Mouse (Mus musculus) urinary bladder, postnatal 25 days (tissue): Measurements from ENCODE around the gene Rreb1.

Experiments
- DNase-seq: peaks from one replicate; pipeline ENCODE4 v3.0.0; 2022; ENCODE audit warnings: low spot score

The Rreb1 gene

DNA sequence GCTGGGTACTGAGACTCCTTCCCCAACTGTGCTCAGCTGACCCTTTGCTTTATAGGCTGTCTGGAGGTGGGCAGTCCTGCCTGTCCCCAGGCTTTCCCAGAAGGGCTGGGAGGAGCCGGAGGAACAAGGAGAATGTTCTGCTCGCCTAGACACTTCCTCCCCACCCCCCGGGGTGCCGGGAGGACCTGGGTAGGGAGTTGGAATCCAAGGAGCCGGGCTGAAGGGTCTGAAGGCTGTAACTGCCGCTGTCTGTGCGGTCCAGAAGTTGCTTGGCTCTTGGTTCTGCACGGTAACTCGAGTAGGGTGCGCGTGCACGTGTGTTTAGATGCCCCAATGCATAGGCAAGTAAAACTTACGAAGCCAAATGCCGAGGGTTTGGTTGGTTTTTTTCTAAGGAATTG lies 75.8 kb downstream of the Rreb1 start:
- peak; percentile 38 for DNase-seq

DNA sequence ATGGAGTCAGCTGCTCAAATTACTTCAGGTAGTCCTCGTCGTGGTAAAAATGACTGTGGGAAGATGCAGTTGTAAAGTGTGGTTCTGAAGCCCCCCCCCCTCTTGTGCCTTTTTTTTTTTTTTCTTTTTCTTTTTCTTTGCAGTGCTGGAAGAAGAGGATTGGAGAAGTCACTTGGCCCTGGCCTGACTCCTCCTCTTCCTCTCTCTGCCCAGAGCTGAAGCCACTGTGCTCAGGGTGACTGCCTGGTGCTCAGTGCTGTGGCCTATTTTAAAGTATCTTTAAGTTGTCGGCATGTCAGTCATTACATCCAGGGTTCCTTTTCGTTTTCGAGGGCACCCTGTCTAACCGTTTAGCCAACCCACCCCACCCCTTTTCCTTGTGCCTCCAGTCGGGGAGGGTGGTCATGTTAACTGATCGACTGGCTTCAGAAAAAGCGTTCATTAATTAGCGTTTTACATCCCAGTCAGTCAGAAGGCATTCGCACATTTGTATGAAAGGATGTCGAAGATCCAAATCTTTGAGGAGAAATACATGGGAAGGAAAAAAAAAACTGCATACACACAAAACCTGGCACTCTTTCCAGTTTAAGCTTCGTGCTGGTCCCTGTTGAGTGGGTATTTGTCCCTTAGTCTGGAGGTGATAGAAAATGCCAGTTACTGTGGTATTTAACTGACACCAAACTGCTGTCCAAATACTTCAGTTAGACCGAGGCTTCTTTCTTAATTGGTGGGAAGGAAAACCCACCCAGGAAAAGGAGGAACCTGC lies 76.4 kb downstream of the Rreb1 start:
- DNase-seq = no peak

DNA sequence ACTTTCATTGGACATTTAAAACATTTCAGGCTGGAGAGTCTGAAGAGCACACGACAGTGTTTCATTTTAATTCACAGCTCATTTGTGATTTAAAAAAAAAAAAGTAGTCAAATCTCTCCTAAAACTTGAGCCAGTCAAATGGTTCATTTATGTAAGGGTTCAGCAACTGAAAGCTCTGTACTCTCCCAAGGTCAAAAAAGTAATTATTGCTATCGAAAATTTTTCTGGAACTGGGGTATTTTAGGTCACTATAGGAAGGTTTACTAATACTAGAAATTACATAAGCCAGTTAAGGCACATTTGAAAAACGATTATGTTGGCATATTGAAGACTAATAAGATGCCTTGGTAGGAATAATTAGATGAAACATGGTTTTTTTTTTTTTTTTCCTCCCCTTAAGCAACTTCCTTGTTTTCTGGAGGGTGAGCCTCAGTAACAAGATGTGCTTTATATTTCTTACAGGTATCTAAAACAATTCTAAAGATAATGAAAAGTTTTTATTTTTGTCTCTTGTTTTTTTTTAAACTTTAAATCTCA lies 77.1 kb downstream of the Rreb1 start:
- DNase-seq = no peak

DNA sequence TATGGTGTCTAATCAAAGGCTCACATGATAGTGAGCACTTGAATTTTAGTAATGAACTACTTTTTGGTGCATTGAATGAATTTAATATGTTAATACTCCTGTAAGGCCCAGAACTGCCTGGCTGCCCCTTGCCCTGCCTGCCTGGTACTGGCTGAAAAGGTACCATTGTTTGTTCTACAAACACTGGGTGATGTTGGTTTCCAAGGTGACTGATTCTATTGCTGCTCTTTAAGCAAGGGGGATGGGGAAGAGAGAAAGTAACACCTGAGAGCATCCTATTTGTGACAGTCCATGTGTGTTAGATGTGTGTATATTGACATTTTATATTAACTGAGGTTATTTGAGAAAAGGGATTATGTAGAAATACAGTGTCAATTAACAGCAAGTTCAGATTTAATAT lies 77.6 kb downstream of the Rreb1 start:
- DNase-seq = no peak

DNA sequence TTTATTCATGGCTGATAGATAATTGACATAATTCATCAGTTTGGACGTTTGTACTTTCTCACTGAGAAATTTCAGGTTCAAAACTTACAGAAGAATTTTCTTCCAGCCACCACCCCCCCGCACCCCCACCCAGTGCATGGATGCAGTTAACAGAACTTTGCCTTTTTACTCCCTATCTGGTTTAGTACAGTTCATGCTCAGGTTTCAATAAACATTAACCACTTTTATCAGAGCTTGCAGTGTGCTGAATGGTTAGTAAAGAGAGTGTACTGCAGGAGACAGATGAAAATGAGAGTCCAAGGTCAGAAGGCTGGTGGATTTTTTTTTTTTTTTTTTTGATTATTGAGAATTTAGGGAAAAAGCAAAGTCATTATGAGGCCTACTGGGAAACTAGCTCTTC lies 78.3 kb downstream of the Rreb1 start:
- no peak for DNase-seq

DNA sequence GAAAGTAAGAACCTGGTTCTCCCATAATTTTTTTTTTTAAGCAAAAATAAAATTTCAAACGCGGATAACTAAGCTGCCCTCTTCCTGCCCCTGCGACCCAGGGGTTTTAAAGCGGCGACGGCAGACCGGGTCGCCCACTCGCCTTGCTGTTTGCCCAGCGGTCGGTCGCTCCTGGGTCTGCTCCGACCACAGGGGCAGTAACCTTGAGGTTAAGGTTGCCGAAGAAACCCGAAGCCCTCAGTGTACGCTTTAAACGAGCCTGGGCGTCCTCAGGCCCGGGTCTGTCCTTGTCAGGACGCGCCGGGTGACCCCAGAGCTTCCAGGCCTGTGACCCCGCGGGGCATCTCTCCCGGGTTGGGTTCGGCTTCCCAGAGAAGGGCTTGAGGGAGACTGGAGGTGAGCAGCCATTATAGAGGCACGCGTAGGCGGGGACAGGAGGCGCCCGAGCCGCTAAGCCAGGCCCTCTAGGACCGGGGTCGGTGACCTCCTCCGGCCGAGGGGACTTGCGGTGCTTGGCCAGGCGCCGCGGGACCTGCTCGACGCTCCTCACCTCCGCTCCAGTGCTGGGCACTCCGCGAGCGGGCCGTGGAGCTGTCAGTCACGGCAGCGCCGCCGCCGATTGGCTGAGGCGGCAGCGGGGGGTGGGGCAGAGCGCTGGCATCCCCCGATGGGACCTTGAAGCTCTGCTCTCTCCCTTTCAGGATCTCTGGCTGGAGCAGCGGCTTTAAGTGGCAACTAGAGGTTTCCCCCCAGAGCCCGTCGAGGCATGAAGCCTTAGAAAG lies 79.3 kb downstream of the Rreb1 start:
- DNase-seq = peak; percentile 90

DNA sequence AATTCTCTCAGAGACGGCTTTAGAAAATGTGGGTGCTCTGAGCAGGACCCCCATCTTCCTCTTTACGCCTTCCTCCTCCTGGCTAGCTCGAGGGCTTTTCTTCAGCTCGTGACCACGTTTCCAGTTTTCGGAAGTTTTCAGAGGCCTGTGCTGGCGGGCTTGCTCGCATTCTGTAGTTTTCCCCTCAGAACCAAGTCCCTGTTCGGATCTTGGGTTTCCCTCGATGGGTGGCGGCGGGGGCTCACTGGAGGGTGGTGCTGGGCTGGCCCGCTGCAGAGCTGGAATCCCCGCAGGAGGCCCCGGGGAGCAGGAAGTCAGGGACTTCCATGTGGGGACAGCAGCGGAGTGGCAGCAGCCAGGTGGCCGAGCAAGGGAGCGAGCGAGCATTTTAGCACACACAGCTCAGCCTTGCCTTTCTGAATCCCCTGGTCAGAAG lies 79.9 kb downstream of the Rreb1 start:
- no peak for DNase-seq

GRCm38 (mm10) chr13:37858508-37858907 lies 80.3 kb downstream of the Rreb1 start:
- DNase-seq = no peak

DNA sequence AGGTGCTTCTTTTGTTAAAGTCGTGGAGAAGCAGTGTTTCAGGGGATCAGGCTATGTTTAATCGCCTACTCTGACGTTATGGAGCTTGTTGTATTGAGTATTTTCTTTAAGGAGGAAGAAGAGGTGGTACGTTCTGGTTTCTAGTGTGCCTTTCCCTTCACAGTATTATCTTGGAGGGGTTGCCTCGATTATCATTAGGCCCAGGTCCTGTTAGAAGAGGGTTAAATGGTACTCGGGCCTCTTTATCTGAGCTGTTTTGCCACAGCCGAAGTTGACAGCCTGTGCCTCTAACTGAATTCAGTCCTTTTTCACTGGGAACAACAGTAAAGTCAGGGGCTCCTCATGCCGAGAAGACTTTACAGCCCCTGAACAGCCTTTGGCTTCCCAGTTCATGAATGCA lies 81.6 kb downstream of the Rreb1 start:
- DNase-seq = no peak

DNA sequence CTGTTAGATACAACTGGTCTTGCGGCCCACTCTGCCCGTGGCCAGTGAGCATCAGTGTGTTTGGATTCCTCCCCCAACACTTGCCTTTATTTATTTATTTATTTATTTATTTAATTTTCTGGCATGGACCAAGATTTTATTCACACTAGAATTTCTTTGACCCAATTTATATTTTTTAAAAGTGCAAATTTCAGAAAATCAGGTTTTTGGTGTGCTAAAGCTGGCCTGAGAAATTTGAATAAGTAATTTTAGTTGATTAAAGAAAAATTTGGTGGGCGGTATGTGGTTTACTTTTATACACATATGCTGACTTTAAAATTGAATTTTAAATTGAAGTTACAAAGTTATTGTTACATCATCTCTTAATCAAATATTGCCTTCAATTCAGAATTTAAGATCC lies 82.0 kb downstream of the Rreb1 start:
- no peak for DNase-seq

GRCm38 (mm10) chr13:37860789-37861188 lies 82.6 kb downstream of the Rreb1 start:
- DNase-seq = no peak

DNA sequence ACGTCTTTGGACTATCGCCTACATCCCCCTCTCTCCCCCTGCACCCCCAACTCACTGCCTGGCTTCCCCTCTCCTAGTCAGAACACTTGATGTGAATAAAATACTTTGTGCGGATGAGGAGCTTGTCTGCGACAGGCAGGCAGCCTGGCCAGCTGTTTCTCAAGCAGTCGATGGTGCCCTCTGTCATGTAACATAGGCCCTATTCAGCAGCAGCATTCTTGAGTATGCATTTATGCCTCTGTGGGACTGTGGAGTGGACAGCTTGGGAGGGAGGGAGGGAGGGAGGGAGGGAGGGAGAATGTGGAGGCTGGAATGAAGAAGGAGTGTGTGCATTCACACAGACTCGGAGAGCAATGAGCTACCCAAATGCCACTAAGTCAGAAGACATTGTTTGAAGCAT lies 84.3 kb downstream of the Rreb1 start:
- DNase-seq = no peak

DNA sequence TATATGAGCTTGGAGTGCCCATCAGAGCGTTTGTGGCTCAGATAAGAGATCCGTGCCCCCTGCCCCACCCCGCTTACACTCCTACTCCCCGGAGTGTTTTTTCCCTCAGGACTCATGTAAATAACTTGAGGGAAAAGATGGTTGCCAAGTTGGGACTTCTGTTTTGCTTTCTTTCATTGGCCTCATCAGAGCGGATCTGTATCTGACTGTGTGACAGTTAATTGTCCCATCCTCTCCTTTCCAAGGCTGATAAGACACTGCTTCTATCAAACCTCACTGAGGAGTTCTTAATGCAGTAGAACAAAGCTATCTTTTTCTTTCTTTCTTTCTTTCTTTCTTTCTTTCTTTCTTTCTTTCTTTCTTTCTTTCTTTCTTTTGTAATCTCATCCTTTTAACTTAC lies 85.4 kb downstream of the Rreb1 start:
- DNase-seq = no peak

DNA sequence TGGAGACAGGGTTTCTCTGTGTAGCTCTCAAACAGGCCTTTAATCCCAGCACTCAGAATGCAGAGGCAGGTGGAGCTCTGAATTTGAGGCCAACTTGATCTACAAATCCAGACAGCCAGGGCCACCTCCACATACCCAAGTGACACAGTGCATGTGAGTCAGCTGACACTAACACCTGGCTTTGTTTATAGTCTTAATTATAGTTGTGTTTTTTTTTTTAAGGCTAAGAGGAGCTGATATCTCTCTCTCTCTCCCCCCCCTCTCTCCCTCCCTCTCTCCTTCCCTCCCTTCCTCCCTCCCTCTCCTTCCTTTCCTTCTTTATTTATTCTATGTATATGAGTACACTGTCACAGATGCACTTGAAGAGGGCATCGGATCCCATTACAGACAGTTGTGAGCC lies 86.5 kb downstream of the Rreb1 start:
- DNase-seq = no peak

- no peak for DNase-seq
Measured at GRCm38 (mm10) chr13:37866296-37866695, 88.1 kb downstream of the Rreb1 start.

GRCm38 (mm10) chr13:37866846-37867245 lies 88.6 kb downstream of the Rreb1 start:
- no peak for DNase-seq

DNA sequence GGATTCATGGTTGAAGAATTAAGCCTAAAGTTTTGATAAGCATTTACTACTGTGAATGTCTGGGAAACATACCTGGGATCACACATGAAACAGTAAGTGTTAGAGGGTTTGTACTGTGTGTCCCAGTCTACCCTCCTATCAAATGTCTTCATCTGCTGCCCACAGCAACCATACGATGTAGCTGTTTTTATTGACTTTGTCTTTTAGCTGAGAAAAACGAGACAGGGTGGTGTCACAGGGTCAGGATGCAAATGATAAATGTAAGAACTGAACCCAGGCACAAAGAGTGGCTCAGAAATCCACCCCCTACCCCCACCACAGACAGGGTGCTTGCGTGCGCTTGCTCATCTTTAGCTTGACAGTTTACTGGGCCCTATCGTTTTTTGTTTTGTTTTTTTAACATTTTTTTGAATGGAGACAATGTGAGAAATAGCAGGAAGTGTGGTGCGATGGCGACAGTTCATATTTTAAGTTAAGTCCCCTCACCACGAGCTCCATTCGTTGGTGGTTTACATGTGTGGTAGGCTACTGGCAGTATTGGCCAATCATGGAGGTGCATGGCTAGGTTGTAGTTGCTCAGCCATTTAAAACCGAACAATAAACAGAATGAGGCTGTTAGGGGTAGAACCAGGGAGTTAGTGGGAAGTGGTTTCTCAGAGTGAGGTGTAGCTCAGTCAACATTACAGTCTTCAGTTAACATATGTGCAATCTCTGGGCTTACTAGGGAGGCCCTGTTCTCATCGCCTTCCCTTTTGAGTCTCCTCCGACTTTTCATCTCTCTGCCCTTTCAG lies 92.1 kb downstream of the Rreb1 start:
- no peak for DNase-seq

GRCm38 (mm10) chr13:37872142-37872835 lies 94.1 kb downstream of the Rreb1 start:
- DNase-seq = no peak

- DNase-seq = no peak
Measured at GRCm38 (mm10) chr13:37873125-37873891, 95.1 kb downstream of the Rreb1 start.

- no peak for DNase-seq
Measured at GRCm38 (mm10) chr13:37875919-37876318, 97.7 kb downstream of the Rreb1 start.

DNA sequence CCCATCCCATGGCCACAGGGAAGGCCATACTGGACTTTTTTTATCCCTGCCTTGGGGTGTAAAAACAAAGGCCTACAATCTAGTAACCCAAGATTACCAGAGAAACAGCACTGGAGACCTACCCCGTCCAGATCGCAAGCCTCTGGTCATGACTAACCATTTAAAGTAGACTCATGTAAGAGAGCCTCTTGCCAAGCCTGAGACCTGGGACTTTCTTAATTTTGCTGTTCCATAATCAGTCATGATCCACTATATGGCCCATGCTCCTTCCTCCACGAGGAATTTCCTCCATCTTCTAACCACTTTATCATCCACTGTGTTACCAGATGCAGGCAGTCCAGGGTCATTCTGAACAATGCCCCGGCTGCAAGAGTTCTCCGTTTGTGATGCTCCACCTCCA lies 98.2 kb downstream of the Rreb1 start:
- no peak for DNase-seq
